In genomic region chr11:88068411-88069245, GRCm38 (mm10) we compare ENCODE assay signal across 8 mouse cellular contexts. TPM values are rescaled to one million over a fixed set of nuclear protein-coding genes. Genes with fewer than 3 reads are reported as not detected.
A peak's percentile ranks its signal among the peaks of the same experiment; 100 is the strongest.
DNase-seq lines count a peak whose midpoint lies in the region; ATAC-seq and TF ChIP-seq lines count a peak whose summit lies in the region.

No protein-coding gene starts in this region.

- peak; percentile 24 for TF ChIP-seq CTCF in heart, adult 2 months (IDR thresholded peaks at IDR 0.05)
- TF ChIP-seq CTCF in kidney, adult 2 months (conservative IDR thresholded peaks at IDR 0.05; ENCODE audit: insufficient read depth, insufficient read length, low read depth, low read length): no peak

- DNase-seq in 3134 (ENCODE audit: extremely low read depth, insufficient read length, low spot score): peak; percentile 78
- DNase-seq in adrenal gland, adult (ENCODE audit: inconsistent age in 2 of 2, low spot score in 1 of 2): peak; percentile 84 to 94
- peak; percentile 40 for DNase-seq in embryo, embryonic 11.5 days (ENCODE audit: low read depth, low spot score)
- peak; percentile 87 to 89 for DNase-seq in heart, adult 2 months
- peak; percentile 74 for DNase-seq in kidney, adult 2 months
- DNase-seq in neural tube, embryonic 10.5 days (ENCODE audit: extremely low spot score, low spot score): peak; percentile 79

- H3K79me2 ChIP-seq in heart, adult 2 months (replicated peaks; ENCODE audit: control insufficient read depth, insufficient read depth, low read length): peaks cover 4% of the 10 kb centered on the region

- peaks cover 30% of the 10 kb centered on the region for H3K36me3 ChIP-seq in heart, adult 2 months (ENCODE audit: control insufficient read depth, insufficient read depth, low read length)
- H3K36me3 ChIP-seq in kidney, adult 2 months (ENCODE audit: control insufficient read depth, insufficient read depth, low read length): no peaks in the 10 kb centered on the region
- peaks cover 7% of the 10 kb centered on the region for H3K36me3 ChIP-seq in liver, embryonic 15.5 days (replicated peaks)
- peaks cover 2% of the 10 kb centered on the region; the same call in 1 of the 2 replicates for H3K36me3 ChIP-seq in stomach, embryonic 15.5 days

- peak overlapping the region; percentile 73 for H3K9ac ChIP-seq in heart, adult 2 months (ENCODE audit: low read depth, low read length)
- peak overlapping the region; percentile 91 for H3K9ac ChIP-seq in liver, embryonic 15.5 days
- H3K9ac ChIP-seq in stomach, embryonic 15.5 days: peak overlapping the region; percentile 91

- peak; percentile 79 for ATAC-seq in liver, embryonic 15.5 days (ENCODE audit: insufficient read depth)
- ATAC-seq in stomach, embryonic 15.5 days (ENCODE audit: insufficient read depth, low FRiP score, low read depth): peak; percentile 75

- no peaks in the 10 kb centered on the region for H3K27me3 ChIP-seq in heart, adult 2 months (ENCODE audit: control insufficient read depth, insufficient read depth, low read length)
- H3K27me3 ChIP-seq in kidney, adult 2 months (replicated peaks; ENCODE audit: control insufficient read depth, insufficient read depth, low read length): no peaks in the 10 kb centered on the region
- no peaks in the 10 kb centered on the region for H3K27me3 ChIP-seq in liver, embryonic 15.5 days
- H3K27me3 ChIP-seq in stomach, embryonic 15.5 days (replicated peaks): no peaks in the 10 kb centered on the region

- WGBS in heart, adult 2 months: under 1% methylated on average over 79 of the region's 92 CpGs
- WGBS in kidney, adult 2 months: 2% methylated on average over 77 of the region's 92 CpGs
- under 1% methylated on average over 79 of the region's 92 CpGs for WGBS in liver, embryonic 15.5 days (ENCODE audit: insufficient replicate concordance)
- under 1% methylated on average over 66 of the region's 92 CpGs for WGBS in stomach, embryonic 15.5 days

- peak overlapping the region; percentile 97 for H3K4me2 ChIP-seq in liver, embryonic 15.5 days
- peak overlapping the region; percentile 67 for H3K4me2 ChIP-seq in stomach, embryonic 15.5 days

- H3K9me3 ChIP-seq in liver, embryonic 15.5 days (replicated peaks): no peaks in the 10 kb centered on the region
- no peaks in the 10 kb centered on the region for H3K9me3 ChIP-seq in stomach, embryonic 15.5 days

- no peak for TF ChIP-seq EP300 in heart, adult 2 months (IDR thresholded peaks at IDR 0.05; ENCODE audit: insufficient read depth, low read depth, low read length)

- intact Hi-C loops in heart, adult 2 months (cut with DNase I): loop anchor here (1.0 to 2.0 kb wide), 3 partner anchors 50 to 112 kb away; no protein-coding TSS in a partner anchor

- H3K4me3 ChIP-seq in heart, adult 2 months: peak overlapping the region; percentile 84
- peak overlapping the region; percentile 97 for H3K4me3 ChIP-seq in kidney, adult 2 months (ENCODE audit: insufficient read depth, low read depth, low read length)
- peak overlapping the region; percentile 96 for H3K4me3 ChIP-seq in liver, embryonic 15.5 days (replicated peaks)
- peak overlapping the region; percentile 97 for H3K4me3 ChIP-seq in stomach, embryonic 15.5 days (replicated peaks)

- H3K27ac ChIP-seq in heart, adult 2 months: peak overlapping the region; percentile 96
- peak overlapping the region; percentile 82 for H3K27ac ChIP-seq in kidney, adult 2 months (ENCODE audit: insufficient read depth, low read depth, low read length)
- H3K27ac ChIP-seq in liver, embryonic 15.5 days (replicated peaks): peak overlapping the region; percentile 94
- peak overlapping the region; percentile 98 for H3K27ac ChIP-seq in stomach, embryonic 15.5 days

- H3K4me1 ChIP-seq in heart, adult 2 months (ENCODE audit: control insufficient read depth, insufficient read depth, low read length): peaks cover 12% of the 10 kb centered on the region
- peaks cover 14% of the 10 kb centered on the region for H3K4me1 ChIP-seq in kidney, adult 2 months (ENCODE audit: control insufficient read depth, insufficient read depth, low read length)
- peaks cover 38% of the 10 kb centered on the region for H3K4me1 ChIP-seq in liver, embryonic 15.5 days (replicated peaks)
- peaks cover 18% of the 10 kb centered on the region for H3K4me1 ChIP-seq in stomach, embryonic 15.5 days

- TF ChIP-seq POLR2A in heart, adult 2 months (IDR thresholded peaks at IDR 0.05; ENCODE audit: insufficient read depth, low read depth, low read length): 0 out of 2 replicates have a peak, but pooled peaks have one; percentile 27
- TF ChIP-seq POLR2A in kidney, adult 2 months (IDR thresholded peaks at IDR 0.05; ENCODE audit: low read depth, low read length): no peak

RNA-seq across cellular contexts. Expression of gene Vezf1, which starts 0.5 kb away (rescaled TPM):
- total RNA-seq in heart, adult 2 months (2021): 10 to 100 TPM; 37.9 to 49.8 TPM
- polyA plus RNA-seq in heart, adult 2 months (2012; rRNA removed): 22.6 and 34.5 TPM in 2 replicates
- 17.9 and 21.4 TPM in 2 replicates for polyA plus RNA-seq in kidney, adult 2 months (2012; rRNA removed)
- 8.3 and 8.6 TPM in 2 replicates for polyA plus RNA-seq in liver, embryonic 15.5 days (2015; fragmentation: Nextera tagmentation; extraction: Ambion mirVana)
- polyA plus RNA-seq in stomach, embryonic 15.5 days (2015; fragmentation: Nextera tagmentation; extraction: Ambion mirVana): 34.0 and 35.1 TPM in 2 replicates

RNA-seq across cellular contexts. Expression of gene Srsf1, which starts 21.5 kb away (rescaled TPM):
- 10 to 100 TPM; 99.5 to 99.7 TPM for total RNA-seq in heart, adult 2 months (2021)
- 39.3 and 86.5 TPM in 2 replicates for polyA plus RNA-seq in heart, adult 2 months (2012; rRNA removed)
- 56.6 and 59.8 TPM in 2 replicates for polyA plus RNA-seq in kidney, adult 2 months (2012; rRNA removed)
- 108 and 113 TPM in 2 replicates for polyA plus RNA-seq in liver, embryonic 15.5 days (2015; fragmentation: Nextera tagmentation; extraction: Ambion mirVana)
- polyA plus RNA-seq in stomach, embryonic 15.5 days (2015; fragmentation: Nextera tagmentation; extraction: Ambion mirVana): 271 TPM in 2 replicates

RNA-seq across cellular contexts. Expression of gene Cuedc1, which starts 29.2 kb away (rescaled TPM):
- total RNA-seq in heart, adult 2 months (2021): 10 to 100 TPM; 49.8 to 55.0 TPM
- 36.2 and 38.7 TPM in 2 replicates for polyA plus RNA-seq in heart, adult 2 months (2012; rRNA removed)
- 16.5 and 18.5 TPM in 2 replicates for polyA plus RNA-seq in kidney, adult 2 months (2012; rRNA removed)
- 1.1 and 1.5 TPM in 2 replicates for polyA plus RNA-seq in liver, embryonic 15.5 days (2015; fragmentation: Nextera tagmentation; extraction: Ambion mirVana)
- polyA plus RNA-seq in stomach, embryonic 15.5 days (2015; fragmentation: Nextera tagmentation; extraction: Ambion mirVana): 23.8 and 26.7 TPM in 2 replicates

Comparison
In these comparisons a context has a peak if more than half of its experiments do, and no peak if none do; other contexts are left out.
1. Peak in every context shown above with its lines: DNase-seq, ATAC-seq, H3K4me3 ChIP-seq and H3K27ac ChIP-seq.